Mouse (Mus musculus) brain, embryonic 14.5 days (tissue): ENCODE results near the gene Cnksr3.

Experiments
- CTCF ChIP-seq: fragments of 200-500 bp; IDR thresholded peaks from 2 replicates; pipeline ENCODE4 v1.5.1; 2012; ENCODE audit warnings: inconsistent platforms, mild to moderate bottlenecking, moderate library complexity, borderline replicate concordance; ENCODE audit not compliant: insufficient read depth, insufficient read length; ENCODE audit errors: extremely low read depth
- POLR2A ChIP-seq: fragments of 200-500 bp; IDR thresholded peaks from 2 replicates; pipeline ENCODE4 v1.6.1; 2012; ENCODE audit warnings: mild to moderate bottlenecking, inconsistent platforms, borderline replicate concordance; ENCODE audit not compliant: poor library complexity, insufficient read depth, insufficient read length, severe bottlenecking; ENCODE audit errors: extremely low read depth

GRCm38 (mm10) chr10:7111462-7112000, 100.5 kb downstream of the Cnksr3 start:
- TF ChIP-seq CTCF (no peak), POLR2A (no peak)
